Mouse (Mus musculus) megakaryocyte, embryonic 14.5 days (primary cell): ENCODE results near the gene Rps19.

Source experiments
- FLI1 ChIP-seq: IDR thresholded peaks from 2 replicates; pipeline ENCODE4 v1.6.1; 2012; ENCODE audit warnings: low read length, inconsistent platforms, mixed read lengths
- GATA1 ChIP-seq: IDR thresholded peaks from 3 replicates; pipeline ENCODE4 v1.6.1; 2012; ENCODE audit warnings: mixed read lengths, low read length, inconsistent platforms, borderline replicate concordance

GRCm38 (mm10) chr7:24840331-24840730 lies 43.8 kb upstream of the Rps19 start:
- no peak for TF ChIP-seq GATA1
- TF ChIP-seq FLI1 = no peak
